Mouse (Mus musculus) ZHBTc4 (cell line): ENCODE results near the gene Mak.

ENCODE experiments used
- DNase-seq: peaks from one replicate; pipeline ENCODE4 v3.0.0-alpha.2; 2011; ENCODE audit warnings: low read depth, low spot score

Mak gene

GRCm38 (mm10) chr13:41079421-41079780 lies at the start of gene Mak:
Gene Mak (minus strand): TSS chr13:41079706.
- DNase-seq, result peak; percentile 96

GRCm38 (mm10) chr13:41129061-41129460 lies 49.6 kb upstream of the Mak start:
- DNase-seq, result no peak

- DNase-seq, result no peak
Observed at GRCm38 (mm10) chr13:41128326-41128725, 48.8 kb upstream of the Mak start.

- DNase-seq, result no peak
Observed at GRCm38 (mm10) chr13:41123666-41124225, 44.2 kb upstream of the Mak start.

- DNase-seq, result no peak
Observed at GRCm38 (mm10) chr13:41119152-41119945, 39.8 kb upstream of the Mak start.

- peak; percentile 52 for DNase-seq
Observed at GRCm38 (mm10) chr13:41113940-41114339, 34.4 kb upstream of the Mak start, which contains the start of gene Sycp2l. Gene Sycp2l (plus strand): TSS chr13:41114307.

- DNase-seq, result no peak
Observed at GRCm38 (mm10) chr13:41110935-41111334, 31.4 kb upstream of the Mak start, which contains the start of gene Gcm2. Gene Gcm2 (minus strand): TSS chr13:41111035.

GRCm38 (mm10) chr13:41105541-41105940 lies 26.0 kb upstream of the Mak start:
- peak; percentile 29 for DNase-seq

- no peak for DNase-seq
Observed at GRCm38 (mm10) chr13:41103841-41104525, 24.5 kb upstream of the Mak start.

- DNase-seq, result no peak
Observed at GRCm38 (mm10) chr13:41100031-41100430, 20.5 kb upstream of the Mak start.

- DNase-seq, result no peak
Observed at GRCm38 (mm10) chr13:41098325-41098724, 18.8 kb upstream of the Mak start.

- DNase-seq, result no peak
Observed at GRCm38 (mm10) chr13:41097324-41098058, 18.0 kb upstream of the Mak start.

- no peak for DNase-seq
Observed at GRCm38 (mm10) chr13:41094160-41094559, 14.7 kb upstream of the Mak start.

GRCm38 (mm10) chr13:41091271-41091670 lies 11.8 kb upstream of the Mak start:
- peak; percentile 82 for DNase-seq

- peak; percentile 62 for DNase-seq
Observed at GRCm38 (mm10) chr13:41088746-41089145, 9.2 kb upstream of the Mak start.

GRCm38 (mm10) chr13:41085140-41085539 lies 5.6 kb upstream of the Mak start:
- DNase-seq, result peak; percentile 56

- no peak for DNase-seq
Observed at GRCm38 (mm10) chr13:41084521-41084920, 5.0 kb upstream of the Mak start.

- DNase-seq, result no peak
Observed at GRCm38 (mm10) chr13:41080700-41081099, 1.2 kb upstream of the Mak start.

GRCm38 (mm10) chr13:41079859-41080258 lies 353 bp upstream of the Mak start:
- no peak for DNase-seq

GRCm38 (mm10) chr13:41078690-41079420 lies 651 bp downstream of the Mak start:
- DNase-seq, result no peak

GRCm38 (mm10) chr13:41077921-41078320 lies 1.6 kb downstream of the Mak start:
- no peak for DNase-seq
